Mouse (Mus musculus) gastrocnemius, postnatal 10 days (tissue): ENCODE data around the gene Klf7. TPM values are rescaled to one million over a fixed set of nuclear protein-coding genes. Genes with fewer than 3 reads are reported as not detected.
A peak's percentile ranks its signal among the peaks of the same experiment; 100 is the strongest.

Experiments used
- DNase-seq: peaks from one replicate; pipeline ENCODE4 v3.0.0; 2021; ENCODE audit warnings: mixed read lengths
- total RNA-seq, 2 experiments: library from RNA; stranded (reverse); gene quantifications; 2 replicates each; pipeline ENCODE4 v1.2.3; 2021

Klf7 gene
- total RNA-seq, 2 experiments from 2014 or later, result 13.6 to 17.3 TPM

DNA sequence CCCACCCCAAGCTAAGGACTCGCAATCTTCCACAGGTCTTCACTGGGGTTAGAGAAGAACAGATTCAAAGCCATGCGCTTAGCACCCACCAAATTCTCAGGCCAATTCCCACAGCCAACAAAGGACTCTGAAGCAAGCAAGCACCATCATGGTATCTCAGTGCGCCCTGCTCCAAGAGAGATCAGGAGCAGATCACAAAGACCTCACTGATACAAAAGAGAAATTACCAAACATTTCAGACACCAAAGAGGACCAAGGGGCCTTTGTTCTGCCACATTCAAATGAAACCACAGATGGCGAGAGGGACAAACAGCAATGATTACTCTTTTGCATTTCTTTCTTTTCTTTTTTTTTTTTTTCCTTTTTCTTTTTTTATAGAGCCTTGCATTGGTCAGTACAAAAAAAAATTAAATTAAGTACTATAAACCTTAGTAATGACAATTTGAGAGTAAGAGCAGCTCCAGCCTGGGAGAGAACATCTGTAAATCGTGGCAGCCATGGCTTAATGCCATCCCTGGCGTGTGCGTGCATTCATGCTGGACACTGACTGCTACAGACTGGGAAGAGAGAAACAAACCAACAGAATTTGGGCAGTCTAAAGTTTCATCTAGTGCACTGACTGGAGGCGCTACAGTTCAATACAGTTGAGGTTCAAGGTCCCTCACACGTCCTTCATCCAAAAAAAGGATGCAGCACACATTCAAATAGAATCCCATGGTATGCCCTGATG is 89.4 kb downstream of the Klf7 start:
- DNase-seq, result no peak

DNA sequence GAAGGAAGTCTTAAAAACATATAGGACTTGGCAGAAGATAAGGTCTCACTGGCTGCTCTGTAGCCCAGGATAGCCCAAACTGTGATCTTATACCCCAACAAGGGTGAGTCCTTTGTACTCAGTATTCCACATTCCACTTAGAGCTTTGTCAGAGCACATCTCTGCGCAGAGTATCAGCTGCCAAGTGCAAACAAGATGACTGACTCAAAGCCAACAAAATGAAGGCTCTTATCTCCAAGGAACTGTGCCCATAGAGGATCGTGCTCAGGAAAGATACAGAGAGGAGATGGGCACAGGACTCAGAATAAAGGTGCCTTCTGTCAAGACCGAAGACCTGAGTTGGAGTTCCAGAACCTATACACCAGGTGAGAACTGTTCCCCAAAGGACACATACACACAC is 100.1 kb downstream of the Klf7 start:
- no peak for DNase-seq

GRCm38 (mm10) chr1:64020672-64021635 is 101.1 kb downstream of the Klf7 start:
- peak; percentile 44 for DNase-seq

DNA sequence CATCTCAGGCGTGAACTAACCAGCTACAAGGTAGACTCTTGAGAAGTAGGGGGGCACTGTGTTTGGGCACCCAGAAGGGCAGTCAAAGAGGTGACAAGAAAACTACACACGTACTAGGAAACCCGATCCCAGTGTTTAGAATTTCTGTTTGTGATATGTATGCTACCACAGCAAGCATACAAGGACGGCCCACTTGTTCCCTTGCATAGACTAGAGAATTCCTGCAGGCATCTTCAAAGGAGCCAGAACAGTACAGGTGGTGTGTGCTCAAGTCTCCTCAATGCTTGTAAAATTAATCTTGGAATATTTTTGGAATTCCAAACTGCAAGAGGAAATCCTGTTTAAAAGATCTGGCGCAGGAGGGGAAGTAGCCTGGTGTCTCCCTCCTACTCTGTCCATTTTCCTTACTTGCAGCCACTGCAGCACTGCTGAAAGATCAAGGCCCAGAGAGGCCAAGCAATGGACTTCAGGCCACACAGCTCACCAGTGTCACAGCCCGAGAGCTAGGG is 102.9 kb downstream of the Klf7 start:
- DNase-seq, result no peak

- DNase-seq, result no peak
Observed at GRCm38 (mm10) chr1:64018466-64019077, 103.5 kb downstream of the Klf7 start.

DNA sequence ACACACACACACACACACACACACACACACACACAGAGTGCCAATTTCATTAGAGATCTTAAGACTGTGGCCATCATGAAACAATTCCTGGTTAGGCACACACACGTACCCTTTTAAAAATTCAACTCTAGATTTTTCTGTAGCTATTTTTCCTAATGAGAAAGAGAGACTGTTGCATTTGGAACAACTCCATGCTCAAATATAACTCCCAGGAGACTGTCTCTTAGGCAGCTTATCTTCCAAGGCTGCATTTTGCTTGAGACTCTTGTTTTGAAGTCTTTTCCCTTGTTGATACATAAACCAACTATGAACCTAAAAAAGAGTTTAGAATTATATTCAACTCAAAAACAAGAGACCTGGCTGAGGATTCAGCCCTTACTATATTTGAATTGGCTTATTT is 108.0 kb downstream of the Klf7 start:
- no peak for DNase-seq

GRCm38 (mm10) chr1:64008994-64009393 is 113.1 kb downstream of the Klf7 start:
- no peak for DNase-seq

DNA sequence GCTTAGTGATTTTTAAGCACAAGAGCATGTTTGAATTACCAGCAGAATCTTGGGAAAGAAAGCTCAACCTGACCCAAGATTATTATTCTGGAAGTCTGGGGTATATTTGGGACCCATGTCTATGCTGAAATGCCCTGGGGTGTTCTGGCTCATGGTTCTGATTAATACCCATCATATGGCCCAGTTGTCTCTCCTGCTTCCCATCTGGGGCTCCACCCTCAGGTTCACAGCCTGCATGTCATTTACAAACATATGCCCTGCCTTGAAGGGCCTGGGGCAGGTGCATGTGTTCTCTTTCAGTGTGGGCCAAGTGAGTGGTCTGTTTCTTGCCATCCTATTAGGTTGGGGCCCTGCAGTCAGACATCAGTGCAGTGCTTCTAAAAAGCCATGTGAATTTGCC is 114.1 kb downstream of the Klf7 start:
- no peak for DNase-seq

DNA sequence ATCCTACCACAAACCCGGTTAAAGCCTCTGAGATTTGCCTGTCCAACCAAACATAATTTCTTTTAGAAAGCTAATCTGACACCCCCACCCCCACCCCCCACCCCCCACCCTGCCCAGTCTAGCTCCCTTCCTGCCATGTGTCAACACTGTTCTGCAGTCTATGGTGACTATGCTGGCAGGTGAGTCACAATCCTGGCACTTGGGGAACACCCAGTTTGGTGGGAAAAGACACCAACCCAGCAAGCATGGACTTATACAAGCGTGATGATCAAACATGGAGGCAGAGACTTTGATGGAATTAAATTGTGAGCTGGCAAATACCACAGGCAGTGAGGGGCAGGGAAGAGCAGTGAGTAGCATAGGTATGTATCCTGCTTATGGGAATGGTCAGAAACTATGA is 116.9 kb downstream of the Klf7 start:
- DNase-seq, result no peak

DNA sequence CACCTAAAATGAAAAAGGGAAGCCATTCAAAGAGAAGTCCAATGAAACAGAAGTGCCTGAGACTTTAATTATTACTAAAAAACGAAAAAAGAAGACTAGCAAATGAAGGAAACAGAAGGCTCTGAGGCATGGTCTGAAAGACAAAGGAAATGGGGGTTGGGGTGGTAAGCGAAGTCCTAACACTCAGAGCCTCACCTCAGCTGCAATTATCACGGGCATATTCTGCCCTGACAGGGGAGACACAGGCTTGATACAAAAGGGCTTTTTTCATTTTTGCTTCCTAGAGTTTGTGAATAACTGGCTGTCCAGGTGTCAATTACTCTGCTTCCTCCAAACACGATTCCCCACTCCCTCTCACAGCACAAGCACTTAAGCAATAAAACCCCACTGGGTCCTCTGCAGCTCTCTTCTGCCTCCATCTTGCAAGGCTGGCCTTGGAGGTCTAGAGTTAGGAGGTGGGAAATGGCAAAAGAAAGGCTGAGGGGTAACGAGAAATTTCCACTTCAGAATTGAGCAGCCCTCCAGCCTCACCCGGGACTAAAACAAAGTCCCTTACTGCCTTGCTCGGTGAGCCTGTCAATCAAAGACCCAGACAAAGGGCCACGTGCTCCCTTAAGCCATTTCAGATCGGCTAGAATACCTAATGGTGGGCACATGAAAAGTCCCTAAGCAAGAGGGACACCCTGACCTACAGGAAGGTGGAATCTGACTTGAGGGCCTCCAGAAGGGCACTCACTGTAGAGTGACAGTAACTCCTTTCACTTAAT is 118.4 kb downstream of the Klf7 start:
- DNase-seq, result no peak

DNA sequence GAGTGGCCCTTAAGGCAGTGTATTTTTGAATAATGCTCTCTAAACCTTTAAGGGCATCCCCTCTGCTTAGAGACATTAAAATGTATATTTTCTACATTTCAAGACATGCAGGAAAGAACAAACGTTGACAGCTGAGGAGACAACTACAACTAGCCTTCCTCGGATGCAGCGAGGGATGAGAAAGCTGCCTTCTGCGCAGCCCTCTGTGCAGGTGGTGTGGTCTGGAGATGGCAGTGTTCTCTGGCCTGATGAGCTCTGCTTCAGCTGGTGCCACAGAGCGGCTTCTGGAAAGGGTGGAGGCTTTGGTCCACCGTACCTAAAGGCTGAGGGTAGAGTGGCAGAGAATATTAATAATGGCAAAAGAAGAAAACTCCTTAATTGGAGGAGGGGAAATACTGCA is 120.0 kb downstream of the Klf7 start:
- no peak for DNase-seq

DNA sequence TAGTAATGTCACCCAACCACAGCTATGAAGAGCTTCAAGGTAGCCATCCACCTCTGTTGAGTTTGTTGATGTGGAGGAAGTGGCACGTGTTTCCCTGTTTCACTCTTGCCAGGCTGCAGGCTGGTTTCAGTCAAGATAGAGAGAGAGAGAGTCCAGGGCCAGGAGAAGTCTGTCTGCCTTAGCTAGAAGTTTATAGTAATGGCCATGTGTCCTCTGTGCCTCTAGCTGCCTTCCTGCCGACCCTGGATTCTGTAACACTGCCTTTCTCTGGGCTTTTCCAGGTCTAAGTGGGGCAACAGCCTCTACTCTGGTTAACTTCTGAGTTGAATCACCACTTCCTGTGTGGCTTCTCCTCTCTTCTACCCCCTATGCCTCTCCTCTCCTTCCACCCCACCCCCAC is 121.5 kb downstream of the Klf7 start:
- no peak for DNase-seq

DNA sequence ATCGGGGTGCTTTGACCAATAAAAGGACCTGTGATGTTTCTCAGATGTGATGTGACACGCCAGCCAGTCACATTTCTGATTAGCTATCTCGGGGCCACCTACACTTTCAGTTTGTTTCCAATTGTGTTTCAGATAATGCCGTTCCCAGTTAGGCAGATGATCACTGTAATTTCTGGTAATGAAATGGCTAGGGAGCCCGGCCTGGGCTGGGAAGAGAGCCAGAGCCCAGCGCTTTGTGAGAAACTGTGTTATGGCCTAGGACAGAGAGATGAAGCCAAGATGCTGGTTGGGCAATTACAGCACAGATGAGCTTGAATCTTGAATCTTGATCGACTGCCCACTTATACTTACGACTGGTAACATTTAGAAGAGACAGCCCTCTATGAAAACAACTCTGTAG is 122.6 kb downstream of the Klf7 start:
- DNase-seq, result peak; percentile 40

DNA sequence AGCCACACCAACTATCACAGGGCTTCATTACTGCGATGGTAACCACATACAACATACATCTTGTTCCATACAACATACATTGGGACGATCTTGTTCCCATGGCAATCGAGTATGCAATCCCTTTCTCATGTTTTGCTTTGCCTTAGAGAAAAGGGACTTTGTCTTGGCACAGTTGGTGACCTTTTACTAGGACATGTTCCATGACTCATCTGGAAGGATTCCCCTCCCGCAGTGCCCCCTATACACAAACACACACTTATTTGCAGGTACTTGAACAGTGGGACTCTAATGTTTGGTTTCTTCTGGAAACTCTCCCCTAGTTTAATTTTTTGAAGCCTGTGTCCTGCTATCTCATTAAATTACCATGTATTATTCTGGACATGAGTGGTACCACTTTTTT is 123.2 kb downstream of the Klf7 start:
- DNase-seq, result no peak

DNA sequence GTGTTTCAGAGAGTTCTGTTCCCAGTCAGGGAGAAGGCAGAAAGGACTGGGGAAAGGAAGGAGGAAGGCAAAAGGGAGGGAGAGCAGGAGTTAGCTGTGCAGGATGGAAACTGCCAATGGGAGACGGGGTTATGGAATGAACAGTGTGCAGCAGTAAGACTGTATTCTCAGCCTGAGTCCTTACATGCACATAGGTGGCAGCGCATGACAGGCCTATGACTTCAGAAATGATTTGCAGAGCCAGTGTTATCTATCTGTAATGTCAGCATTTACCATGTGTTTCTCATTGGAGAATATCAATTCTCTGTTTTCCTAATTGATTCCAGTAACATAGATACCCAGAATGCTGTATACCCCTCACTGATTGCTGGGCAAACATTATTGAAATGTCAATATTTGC is 123.9 kb downstream of the Klf7 start:
- no peak for DNase-seq

DNA sequence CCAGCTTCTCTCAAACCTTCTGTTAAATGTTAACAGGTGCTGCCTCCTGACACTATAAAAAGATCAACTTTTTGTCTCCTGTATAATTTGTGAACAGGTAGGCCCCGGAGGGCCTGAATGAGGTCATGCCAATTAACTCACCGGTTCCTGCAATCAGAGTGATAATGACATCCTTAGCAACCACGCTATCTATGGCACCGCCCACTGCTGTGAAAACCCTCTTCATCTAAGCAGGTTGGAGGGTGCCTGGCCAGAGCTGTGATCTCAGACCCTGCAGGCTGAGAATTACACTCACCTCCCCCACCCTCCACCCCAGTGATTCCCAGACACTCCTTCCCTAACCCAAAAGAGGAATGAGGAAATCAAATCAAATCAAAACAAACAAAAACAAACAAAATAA is 126.3 kb downstream of the Klf7 start:
- no peak for DNase-seq

GRCm38 (mm10) chr1:63995137-63995492 is 127.0 kb downstream of the Klf7 start:
- no peak for DNase-seq

GRCm38 (mm10) chr1:63994248-63995136 is 127.6 kb downstream of the Klf7 start:
- no peak for DNase-seq

- no peak for DNase-seq
Observed at GRCm38 (mm10) chr1:63992506-63992905, 129.6 kb downstream of the Klf7 start.

DNA sequence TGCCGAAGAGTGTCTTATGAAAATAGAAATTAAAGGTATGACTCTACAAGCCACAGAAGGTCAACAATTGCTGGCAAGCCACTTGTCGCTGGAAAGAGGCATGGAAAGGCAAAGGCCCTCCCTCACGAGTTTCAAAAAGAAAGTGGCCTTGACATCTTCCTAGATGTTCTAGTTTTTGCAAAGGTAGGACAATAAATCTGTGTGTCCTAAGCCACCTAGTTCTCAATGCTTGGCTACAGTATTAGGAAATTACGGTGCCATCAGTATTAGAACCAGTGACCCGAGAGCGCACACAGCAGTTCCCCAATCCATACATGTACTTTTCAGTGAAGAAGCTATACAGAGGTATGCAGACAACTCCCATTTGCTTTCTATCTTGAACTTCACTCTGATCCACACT is 131.7 kb downstream of the Klf7 start:
- no peak for DNase-seq

DNA sequence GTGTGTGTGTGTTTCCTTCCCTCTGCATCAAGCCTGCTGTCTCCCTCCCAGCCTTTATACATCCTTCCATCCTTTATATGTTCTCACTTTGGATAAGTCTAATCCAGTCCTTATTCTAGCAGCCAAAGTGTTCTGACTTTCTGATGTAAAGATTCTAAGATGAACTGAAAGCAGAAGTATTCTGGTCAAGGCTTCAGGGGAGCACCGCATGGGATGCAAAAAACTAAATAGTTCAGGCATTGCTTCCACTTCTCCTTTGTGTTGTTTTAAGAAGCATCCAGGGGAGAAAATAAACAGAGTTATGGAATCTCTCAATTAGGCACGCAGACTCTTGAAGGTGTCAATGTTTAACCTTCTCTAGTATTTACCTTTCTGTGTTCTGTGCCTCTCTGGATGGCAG is 141.3 kb downstream of the Klf7 start:
- DNase-seq, result no peak
